Mouse (Mus musculus): ENCODE measurements at regions not wholly inside any gene's neighbourhood (a gene's known extent, or its start where the extent isn't known, plus 50 kb on each side); places are given as distances from the start of the nearest gene placed in this dataset.
A peak's percentile ranks its signal among the peaks of the same experiment; 100 is the strongest.

DNA sequence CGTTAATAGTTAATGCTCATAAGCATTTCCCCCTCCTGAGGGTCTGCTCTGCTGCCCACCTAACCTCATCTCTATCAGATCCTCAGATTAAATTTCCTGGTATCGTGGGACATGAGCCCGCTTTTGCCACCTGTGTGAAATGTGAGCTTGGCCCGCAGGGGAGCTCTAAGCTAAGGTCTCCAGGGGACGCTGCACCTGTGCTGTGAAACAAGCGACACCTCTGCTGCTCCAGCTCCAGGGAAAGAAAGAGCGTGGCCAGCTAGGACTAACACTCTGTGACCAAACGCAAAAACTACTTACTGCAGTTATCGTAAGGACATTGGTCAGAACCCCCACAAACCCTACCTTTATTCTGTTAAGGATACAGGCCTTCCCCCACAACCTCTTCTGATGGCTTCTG lies 134.3 kb downstream of the Map3k7 start:
- WGBS, result 51% methylated on average over 9 of the region's 9 CpGs

DNA sequence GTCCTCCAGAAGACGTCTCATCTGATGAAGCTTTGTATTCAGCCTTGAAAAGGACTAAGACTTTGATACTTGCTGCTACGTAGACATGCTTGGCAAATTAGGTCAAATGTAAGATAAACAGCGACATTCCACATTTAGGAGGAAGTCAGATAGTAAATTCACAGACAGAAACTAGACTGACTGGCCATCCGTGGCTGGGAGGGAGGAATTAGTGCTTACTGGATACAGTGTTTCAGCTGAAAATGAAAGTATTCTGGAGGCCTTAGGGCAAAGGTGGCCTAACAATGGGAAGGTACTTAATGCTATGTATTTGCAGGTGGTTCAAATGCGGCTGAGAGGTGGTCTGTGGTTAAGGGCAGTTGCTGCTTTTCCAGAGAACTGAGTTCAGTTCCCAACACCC lies 137.1 kb downstream of the Map3k7 start:
- no peak overlapping the region for H3K4me3 ChIP-seq (ENCODE audit: low read depth, low read length)

More for the DNA sequence above, 134.3 kb downstream of the Map3k7 start:
- DNase-seq (ENCODE audit: low spot score), result no peak
- Histone ChIP-seq H3K27me3 (ENCODE audit: control insufficient read depth, insufficient read depth, low read length) (no peaks in the 10 kb centered on the region), H3K4me2 (ENCODE audit: low read depth, low read length) (no peak overlapping the region), H3K27ac (replicated peaks; ENCODE audit: low read depth, low read length) (no peak overlapping the region), H3K4me3 (ENCODE audit: low read depth, low read length) (no peak overlapping the region), H3K36me3 (replicated peaks; ENCODE audit: control insufficient read depth, insufficient read depth, low read depth, low read length) (no peaks in the 10 kb centered on the region), H3K9me3 (replicated peaks; ENCODE audit: control insufficient read depth, low read length) (no peaks in the 10 kb centered on the region), H3K9ac (replicated peaks; ENCODE audit: low read length) (no peak overlapping the region), H3K4me1 (ENCODE audit: control insufficient read depth, insufficient read depth, low read length) (no peaks in the 10 kb centered on the region)
- ATAC-seq (replicated peaks; ENCODE audit: insufficient number of reproducible peaks, low FRiP score, low TSS enrichment, low read depth), result no peak

GRCm38 (mm10) chr4:32106664-32107171 lies 131.9 kb upstream of the Bach2 start:
- WGBS, result 13% methylated on average over 5 of the region's 5 CpGs
- Histone ChIP-seq H3K27me3 (ENCODE audit: control insufficient read depth, insufficient read depth, low read length) (no peaks in the 10 kb centered on the region), H3K27ac (replicated peaks; ENCODE audit: low read depth, low read length) (no peak overlapping the region), H3K4me3 (ENCODE audit: low read depth, low read length) (no peak overlapping the region), H3K4me1 (ENCODE audit: control insufficient read depth, insufficient read depth, low read length) (no peaks in the 10 kb centered on the region), H3K9me3 (replicated peaks; ENCODE audit: control insufficient read depth, low read length) (no peaks in the 10 kb centered on the region), H3K4me2 (ENCODE audit: low read depth, low read length) (no peak overlapping the region), H3K36me3 (replicated peaks; ENCODE audit: control insufficient read depth, insufficient read depth, low read depth, low read length) (no peaks in the 10 kb centered on the region), H3K9ac (replicated peaks; ENCODE audit: low read length) (no peak overlapping the region)
- DNase-seq (ENCODE audit: low spot score), result no peak
- no peak for ATAC-seq (replicated peaks; ENCODE audit: insufficient number of reproducible peaks, low FRiP score, low TSS enrichment, low read depth)

More for the DNA sequence above, 137.1 kb downstream of the Map3k7 start:
- H3K36me3 ChIP-seq (replicated peaks; ENCODE audit: control insufficient read depth, insufficient read depth, low read depth, low read length), result no peaks in the 10 kb centered on the region
- no peak overlapping the region for H3K27ac ChIP-seq (replicated peaks; ENCODE audit: low read depth, low read length)
- DNase-seq (ENCODE audit: low spot score) (no peak), ATAC-seq (replicated peaks; ENCODE audit: insufficient number of reproducible peaks, low FRiP score, low TSS enrichment, low read depth) (no peak)
- 67% methylated on average over 5 of the region's 5 CpGs for WGBS
- no peaks in the 10 kb centered on the region for H3K9me3 ChIP-seq (replicated peaks; ENCODE audit: control insufficient read depth, low read length)
- H3K4me1 ChIP-seq (ENCODE audit: control insufficient read depth, insufficient read depth, low read length), result no peaks in the 10 kb centered on the region
- no peak overlapping the region for H3K9ac ChIP-seq (replicated peaks; ENCODE audit: low read length)
- no peak overlapping the region for H3K4me2 ChIP-seq (ENCODE audit: low read depth, low read length)
- no peaks in the 10 kb centered on the region for H3K27me3 ChIP-seq (ENCODE audit: control insufficient read depth, insufficient read depth, low read length)

- no peaks in the 10 kb centered on the region for H3K36me3 ChIP-seq (replicated peaks; ENCODE audit: control insufficient read depth, insufficient read depth, low read depth, low read length)
- 90% methylated on average over 6 of the region's 6 CpGs for WGBS
- ATAC-seq (replicated peaks; ENCODE audit: insufficient number of reproducible peaks, low FRiP score, low TSS enrichment, low read depth) (no peak), DNase-seq (ENCODE audit: low spot score) (no peak)
- no peak overlapping the region for H3K4me2 ChIP-seq (ENCODE audit: low read depth, low read length)
- H3K27me3 ChIP-seq (ENCODE audit: control insufficient read depth, insufficient read depth, low read length), result no peaks in the 10 kb centered on the region
- H3K9ac ChIP-seq (replicated peaks; ENCODE audit: low read length), result no peak overlapping the region
- H3K9me3 ChIP-seq (replicated peaks; ENCODE audit: control insufficient read depth, low read length), result no peaks in the 10 kb centered on the region
- H3K27ac ChIP-seq (replicated peaks; ENCODE audit: low read depth, low read length), result no peak overlapping the region
- H3K4me1 ChIP-seq (ENCODE audit: control insufficient read depth, insufficient read depth, low read length), result no peaks in the 10 kb centered on the region
- H3K4me3 ChIP-seq (ENCODE audit: low read depth, low read length), result no peak overlapping the region
Observed at GRCm38 (mm10) chr4:32122320-32122719, 116.3 kb upstream of the Bach2 start.

DNA sequence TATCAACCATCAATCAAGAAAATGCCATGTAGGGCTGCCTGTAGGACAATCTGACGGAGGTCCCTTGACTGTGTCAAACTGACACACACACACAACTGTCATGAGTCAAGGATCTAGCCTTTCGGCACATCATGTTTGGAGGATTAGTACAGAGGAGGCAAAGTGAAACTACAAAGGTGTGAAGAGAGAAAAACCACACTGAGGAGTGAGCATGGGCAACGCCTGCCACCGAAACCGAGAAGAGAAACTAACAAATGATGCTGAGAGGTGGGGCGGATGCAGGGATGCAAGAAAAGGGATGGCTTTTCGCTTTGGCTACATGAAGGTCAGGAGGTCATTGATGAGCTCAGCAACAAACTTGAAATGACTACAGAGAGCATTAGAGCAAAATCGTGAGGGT lies 111.8 kb upstream of the Bach2 start:
- ATAC-seq (replicated peaks; ENCODE audit: insufficient number of reproducible peaks, low FRiP score, low TSS enrichment, low read depth), result no peak
- WGBS, result 89% methylated on average over 8 of the region's 8 CpGs

DNA sequence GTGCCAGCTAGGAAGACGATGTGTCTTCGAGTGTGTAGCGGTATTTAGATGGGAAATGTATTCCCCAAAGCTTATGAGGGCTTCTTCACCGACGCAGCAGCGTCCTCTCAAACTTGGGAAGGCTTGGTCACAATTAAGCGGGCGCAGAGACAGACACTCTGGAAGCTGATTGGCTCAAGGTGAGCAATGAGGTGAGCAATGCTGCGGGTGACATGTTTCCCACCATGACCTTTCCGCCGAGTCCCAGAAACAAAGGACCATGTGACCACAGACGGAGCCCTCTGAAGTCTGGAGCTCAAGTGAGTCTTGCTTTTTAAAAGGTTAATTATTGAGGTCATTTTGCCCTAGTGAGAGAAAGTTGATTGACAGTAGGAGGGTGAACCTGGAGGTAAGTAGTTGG lies 108.0 kb upstream of the Bach2 start:
- DNase-seq (ENCODE audit: low spot score) (peak; percentile 27), ATAC-seq (replicated peaks; ENCODE audit: insufficient number of reproducible peaks, low FRiP score, low TSS enrichment, low read depth) (peak; percentile 23; the same call in 1 of the 2 replicates)
- Histone ChIP-seq H3K4me2 (ENCODE audit: low read depth, low read length) (no peak overlapping the region), H3K4me1 (ENCODE audit: control insufficient read depth, insufficient read depth, low read length) (no peaks in the 10 kb centered on the region), H3K36me3 (replicated peaks; ENCODE audit: control insufficient read depth, insufficient read depth, low read depth, low read length) (no peaks in the 10 kb centered on the region), H3K27ac (replicated peaks; ENCODE audit: low read depth, low read length) (no peak overlapping the region), H3K9me3 (replicated peaks; ENCODE audit: control insufficient read depth, low read length) (no peaks in the 10 kb centered on the region), H3K27me3 (ENCODE audit: control insufficient read depth, insufficient read depth, low read length) (no peaks in the 10 kb centered on the region), H3K9ac (replicated peaks; ENCODE audit: low read length) (no peak overlapping the region), H3K4me3 (ENCODE audit: low read depth, low read length) (no peak overlapping the region)
- WGBS, result 46% methylated on average over 12 of the region's 12 CpGs

More for the DNA sequence above, 111.8 kb upstream of the Bach2 start:
- Histone ChIP-seq H3K9ac (replicated peaks; ENCODE audit: low read length) (no peak overlapping the region), H3K27me3 (ENCODE audit: control insufficient read depth, insufficient read depth, low read length) (no peaks in the 10 kb centered on the region), H3K4me2 (ENCODE audit: low read depth, low read length) (no peak overlapping the region), H3K36me3 (replicated peaks; ENCODE audit: control insufficient read depth, insufficient read depth, low read depth, low read length) (no peaks in the 10 kb centered on the region), H3K9me3 (replicated peaks; ENCODE audit: control insufficient read depth, low read length) (no peaks in the 10 kb centered on the region), H3K4me3 (ENCODE audit: low read depth, low read length) (no peak overlapping the region), H3K27ac (replicated peaks; ENCODE audit: low read depth, low read length) (no peak overlapping the region), H3K4me1 (ENCODE audit: control insufficient read depth, insufficient read depth, low read length) (no peaks in the 10 kb centered on the region)
- no peak for DNase-seq (ENCODE audit: low spot score)

DNA sequence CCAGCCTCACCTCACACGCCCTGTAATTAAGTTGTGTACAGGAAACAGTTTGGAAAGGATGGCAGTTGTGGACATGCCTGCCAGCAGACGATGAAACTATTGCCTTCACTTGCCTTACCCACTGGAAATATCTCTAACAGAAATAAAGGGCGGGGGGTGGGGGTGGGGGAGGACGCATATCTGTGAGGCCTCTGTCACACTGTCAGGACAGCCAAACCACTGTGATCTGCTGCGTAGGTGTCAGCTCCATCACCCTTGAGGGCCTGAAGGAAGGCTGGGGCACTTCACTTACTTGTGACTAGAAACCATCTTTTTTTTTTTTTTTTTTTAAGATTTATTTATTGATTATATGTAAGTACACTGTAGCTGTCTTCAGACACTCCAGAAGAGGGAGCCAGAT lies 106.8 kb upstream of the Bach2 start:
- no peak overlapping the region for H3K4me3 ChIP-seq (ENCODE audit: low read depth, low read length)
- no peaks in the 10 kb centered on the region for H3K4me1 ChIP-seq (ENCODE audit: control insufficient read depth, insufficient read depth, low read length)
- 67% methylated on average over 5 of the region's 5 CpGs for WGBS
- no peaks in the 10 kb centered on the region for H3K36me3 ChIP-seq (replicated peaks; ENCODE audit: control insufficient read depth, insufficient read depth, low read depth, low read length)
- no peak for DNase-seq (ENCODE audit: low spot score)
- H3K9me3 ChIP-seq (replicated peaks; ENCODE audit: control insufficient read depth, low read length), result no peaks in the 10 kb centered on the region
- H3K9ac ChIP-seq (replicated peaks; ENCODE audit: low read length), result no peak overlapping the region
- no peaks in the 10 kb centered on the region for H3K27me3 ChIP-seq (ENCODE audit: control insufficient read depth, insufficient read depth, low read length)
- no peak overlapping the region for H3K4me2 ChIP-seq (ENCODE audit: low read depth, low read length)
- ATAC-seq (replicated peaks; ENCODE audit: insufficient number of reproducible peaks, low FRiP score, low TSS enrichment, low read depth), result no peak
- H3K27ac ChIP-seq (replicated peaks; ENCODE audit: low read depth, low read length), result no peak overlapping the region

GRCm38 (mm10) chr4:32136151-32136550 lies 102.5 kb upstream of the Bach2 start:
- Histone ChIP-seq H3K4me1 (ENCODE audit: control insufficient read depth, insufficient read depth, low read length) (no peaks in the 10 kb centered on the region), H3K9me3 (replicated peaks; ENCODE audit: control insufficient read depth, low read length) (no peaks in the 10 kb centered on the region), H3K9ac (replicated peaks; ENCODE audit: low read length) (no peak overlapping the region), H3K27ac (replicated peaks; ENCODE audit: low read depth, low read length) (no peak overlapping the region), H3K27me3 (ENCODE audit: control insufficient read depth, insufficient read depth, low read length) (no peaks in the 10 kb centered on the region), H3K36me3 (replicated peaks; ENCODE audit: control insufficient read depth, insufficient read depth, low read depth, low read length) (no peaks in the 10 kb centered on the region), H3K4me2 (ENCODE audit: low read depth, low read length) (no peak overlapping the region), H3K4me3 (ENCODE audit: low read depth, low read length) (no peak overlapping the region)
- 79% methylated on average over 8 of the region's 10 CpGs for WGBS
- ATAC-seq (replicated peaks; ENCODE audit: insufficient number of reproducible peaks, low FRiP score, low TSS enrichment, low read depth) (no peak; the same call in 1 of the 2 replicates), DNase-seq (ENCODE audit: low spot score) (no peak)
